Mouse (Mus musculus): ENCODE measurements around the gene Myo15. TPM values are rescaled to one million over a fixed set of nuclear protein-coding genes. Genes with fewer than 3 reads are reported as not detected.
"Not testable (repeated sequence)": the region's sequence is repeated elsewhere in the genome, so short reads cannot be mapped to it uniquely, and the experiment has no call there.

Gene Myo15
- polyA plus RNA-seq, 1 experiment: 0.14 TPM

GRCm38 (mm10) chr11:60545433-60545832 is 76.3 kb downstream of the Myo15 start:
- peak; percentile 51 for DNase-seq
- peaks cover 5% of the 10 kb centered on the region for H3K36me3 ChIP-seq (ENCODE audit: control insufficient read depth, insufficient read depth, low read length)
- TF ChIP-seq POLR2A (IDR thresholded peaks at IDR 0.05; ENCODE audit: low read depth, low read length) (no peak), CTCF (conservative IDR thresholded peaks at IDR 0.05; ENCODE audit: insufficient read depth, insufficient read length, low read depth, low read length) (no peak)
- WGBS: 10% methylated on average over 4 of the region's 4 CpGs
- peaks cover 19% of the 10 kb centered on the region for H3K4me1 ChIP-seq (ENCODE audit: control insufficient read depth, insufficient read depth, low read length)
- H3K4me3 ChIP-seq (ENCODE audit: insufficient read depth, low read depth, low read length): no peak overlapping the region
- H3K27ac ChIP-seq (ENCODE audit: insufficient read depth, low read depth, low read length): no peak overlapping the region
- H3K27me3 ChIP-seq (replicated peaks; ENCODE audit: control insufficient read depth, insufficient read depth, low read length): no peaks in the 10 kb centered on the region

GRCm38 (mm10) chr11:60548112-60548511 is 79.0 kb downstream of the Myo15 start:
- peaks cover 14% of the 10 kb centered on the region for H3K4me1 ChIP-seq (ENCODE audit: control insufficient read depth, insufficient read depth, low read length)
- TF ChIP-seq POLR2A (IDR thresholded peaks at IDR 0.05; ENCODE audit: low read depth, low read length): no peak
- no peak for TF ChIP-seq CTCF (conservative IDR thresholded peaks at IDR 0.05; ENCODE audit: insufficient read depth, insufficient read length, low read depth, low read length)
- 57% methylated on average over 3 of the region's 3 CpGs for WGBS
- no peak for DNase-seq
- no peak overlapping the region for H3K27ac ChIP-seq (ENCODE audit: insufficient read depth, low read depth, low read length)
- H3K27me3 ChIP-seq (replicated peaks; ENCODE audit: control insufficient read depth, insufficient read depth, low read length): no peaks in the 10 kb centered on the region
- no peak overlapping the region for H3K4me3 ChIP-seq (ENCODE audit: insufficient read depth, low read depth, low read length)
- peaks cover 4% of the 10 kb centered on the region for H3K36me3 ChIP-seq (ENCODE audit: control insufficient read depth, insufficient read depth, low read length)

GRCm38 (mm10) chr11:60553091-60553490 is 84.0 kb downstream of the Myo15 start:
- H3K4me3 ChIP-seq (ENCODE audit: insufficient read depth, low read depth, low read length): no peak overlapping the region
- H3K4me1 ChIP-seq (ENCODE audit: control insufficient read depth, insufficient read depth, low read length): no peaks in the 10 kb centered on the region
- H3K36me3 ChIP-seq (ENCODE audit: control insufficient read depth, insufficient read depth, low read length): peaks cover 10% of the 10 kb centered on the region
- H3K27ac ChIP-seq (ENCODE audit: insufficient read depth, low read depth, low read length): no peak overlapping the region
- no peaks in the 10 kb centered on the region for H3K27me3 ChIP-seq (replicated peaks; ENCODE audit: control insufficient read depth, insufficient read depth, low read length)
- DNase-seq: no peak
- TF ChIP-seq CTCF (conservative IDR thresholded peaks at IDR 0.05; ENCODE audit: insufficient read depth, insufficient read length, low read depth, low read length): no peak

- H3K4me1 ChIP-seq (ENCODE audit: control insufficient read depth, insufficient read depth, low read length): no peaks in the 10 kb centered on the region; the same call in 1 of the 2 replicates
- no peaks in the 10 kb centered on the region for H3K27me3 ChIP-seq (replicated peaks; ENCODE audit: control insufficient read depth, insufficient read depth, low read length)
- H3K27ac ChIP-seq (ENCODE audit: insufficient read depth, low read depth, low read length): no peak overlapping the region
- 83% methylated on average over 3 of the region's 3 CpGs for WGBS
- TF ChIP-seq CTCF (conservative IDR thresholded peaks at IDR 0.05; ENCODE audit: insufficient read depth, insufficient read length, low read depth, low read length) (no peak), POLR2A (IDR thresholded peaks at IDR 0.05; ENCODE audit: low read depth, low read length) (no peak)
- DNase-seq: no peak
- H3K36me3 ChIP-seq (ENCODE audit: control insufficient read depth, insufficient read depth, low read length): peaks cover 10% of the 10 kb centered on the region
- H3K4me3 ChIP-seq (ENCODE audit: insufficient read depth, low read depth, low read length): no peak overlapping the region
Measured at GRCm38 (mm10) chr11:60557675-60558074, 88.5 kb downstream of the Myo15 start.

DNA sequence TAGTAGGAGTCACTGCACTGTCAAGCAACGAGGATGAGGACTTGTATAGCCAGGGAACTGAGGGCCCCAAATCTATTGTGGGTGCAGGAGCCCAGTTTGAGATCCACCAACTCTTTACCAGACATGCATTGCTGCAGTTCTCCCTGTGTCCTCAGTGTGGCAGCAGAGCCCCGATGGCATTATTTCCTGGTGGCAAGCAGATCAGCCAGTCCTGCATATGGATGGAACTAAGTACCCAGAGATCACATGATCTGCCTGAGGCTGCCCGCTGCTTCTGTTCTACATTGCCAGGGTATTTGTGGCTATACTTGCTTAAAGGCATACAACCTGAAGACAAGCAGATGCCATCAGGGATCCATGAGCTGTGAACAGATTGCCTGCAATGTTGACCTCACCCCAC is 90.2 kb downstream of the Myo15 start:
- no peak overlapping the region for H3K4me3 ChIP-seq (ENCODE audit: insufficient read depth, low read depth, low read length)
- DNase-seq: peak; percentile 76
- H3K27me3 ChIP-seq (replicated peaks; ENCODE audit: control insufficient read depth, insufficient read depth, low read length): no peaks in the 10 kb centered on the region
- WGBS: 9% methylated on average over 3 of the region's 3 CpGs
- peaks cover 2% of the 10 kb centered on the region for H3K36me3 ChIP-seq (ENCODE audit: control insufficient read depth, insufficient read depth, low read length)
- H3K27ac ChIP-seq (ENCODE audit: insufficient read depth, low read depth, low read length): no peak overlapping the region
- no peaks in the 10 kb centered on the region; the same call in 1 of the 2 replicates for H3K4me1 ChIP-seq (ENCODE audit: control insufficient read depth, insufficient read depth, low read length)
- TF ChIP-seq POLR2A (IDR thresholded peaks at IDR 0.05; ENCODE audit: low read depth, low read length) (no peak), CTCF (conservative IDR thresholded peaks at IDR 0.05; ENCODE audit: insufficient read depth, insufficient read length, low read depth, low read length) (peak; percentile 97)

DNA sequence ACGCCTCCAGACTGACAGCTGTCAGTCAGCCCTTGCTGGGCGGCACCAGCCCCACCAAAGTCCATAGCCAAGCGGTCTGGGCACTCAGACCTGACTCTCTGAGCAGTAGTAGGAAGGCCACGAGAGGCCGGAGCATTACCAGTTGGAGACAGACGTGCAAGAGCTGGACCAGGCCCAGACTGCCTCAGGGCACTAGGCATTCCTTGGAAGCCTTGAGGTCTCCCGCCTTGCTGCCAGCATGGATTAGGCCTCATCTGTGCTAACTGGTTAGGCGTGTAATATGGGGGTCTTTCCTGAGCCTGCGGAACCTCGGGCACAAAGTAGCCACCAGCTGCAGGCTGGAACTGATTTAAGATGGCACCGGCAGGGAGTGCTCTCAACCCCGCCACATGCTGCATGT is 104.9 kb downstream of the Myo15 start:
- not testable (repeated sequence) for H3K27ac ChIP-seq (ENCODE audit: insufficient read depth, low read depth, low read length); DNase-seq; H3K27me3 ChIP-seq (replicated peaks; ENCODE audit: control insufficient read depth, insufficient read depth, low read length); H3K36me3 ChIP-seq (ENCODE audit: control insufficient read depth, insufficient read depth, low read length); H3K4me3 ChIP-seq (ENCODE audit: insufficient read depth, low read depth, low read length); H3K4me1 ChIP-seq (ENCODE audit: control insufficient read depth, insufficient read depth, low read length)
- WGBS: 79% methylated on average over 10 of the region's 12 CpGs

Other genes starting within 250 kb of the Myo15 start
- gene Srebf1, start 246.8 kb upstream of the Myo15 start, polyA plus RNA-seq (2012; rRNA removed): 89.1 and 123 TPM in 2 replicates
- gene Tom1l2, start 116.4 kb upstream of the Myo15 start, polyA plus RNA-seq (2012; rRNA removed): 95.2 and 125 TPM in 2 replicates
- gene Drc3, start 116.0 kb upstream of the Myo15 start, polyA plus RNA-seq (2012; rRNA removed): 2.6 and 2.8 TPM in 2 replicates
- gene Gid4, start 52.2 kb upstream of the Myo15 start, polyA plus RNA-seq (2012; rRNA removed): 24.3 and 25.5 TPM in 2 replicates
- gene Atpaf2, start 50.9 kb upstream of the Myo15 start, polyA plus RNA-seq (2012; rRNA removed): 39.6 and 40.3 TPM in 2 replicates
- gene Drg2, start 14.7 kb upstream of the Myo15 start, polyA plus RNA-seq (2012; rRNA removed): 64.8 and 66.1 TPM in 2 replicates
- 38.8 and 39.7 TPM in 2 replicates for gene Alkbh5, start 67.0 kb downstream of the Myo15 start, polyA plus RNA-seq (2012; rRNA removed)
- gene Llgl1, start 230.4 kb downstream of the Myo15 start, polyA plus RNA-seq (2012; rRNA removed): 26.2 and 30.6 TPM in 2 replicates